Comparison of ENCODE assay signal across 17 mouse cellular contexts in the genomic region with DNA sequence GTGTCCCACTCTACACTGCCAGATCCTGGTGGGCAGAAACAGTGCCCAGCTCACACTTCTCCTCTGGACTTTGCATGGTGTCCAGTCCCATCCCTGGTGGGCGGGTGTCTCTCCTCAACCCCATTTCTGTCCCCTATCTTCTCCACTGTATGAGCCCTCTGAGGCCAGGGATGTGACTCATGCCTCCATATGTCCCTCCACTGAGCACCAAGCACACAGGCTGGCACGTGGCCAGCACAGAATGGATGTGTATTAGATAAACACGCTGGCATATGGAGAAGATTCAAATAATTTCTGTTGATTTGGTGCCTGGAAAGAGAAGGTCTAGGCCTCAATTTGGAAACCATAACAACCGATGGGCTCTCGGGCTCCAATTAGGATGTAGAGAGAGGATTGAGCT.
DNase-seq lines count a peak whose midpoint lies in the region; ATAC-seq lines count a peak whose summit lies in the region.
"Had no signal": no experiment of that assay in that cellular context is flagged by ENCODE, and none has a peak within 500 bp of the region (broad histone marks: within the 10 kb centered on the region; RNA-seq: fewer than 3 reads in every experiment).

No protein-coding gene starts in this region.

- no peak overlapping the region for H3K4me2 ChIP-seq in forebrain, embryonic 13.5 days
- H3K4me2 ChIP-seq in forebrain, embryonic 11.5 days (ENCODE audit: low read depth, low read length, severe bottlenecking), result no peak overlapping the region
- H3K4me2 ChIP-seq in neural tube, embryonic 15.5 days, result no peak overlapping the region
- H3K4me2 ChIP-seq: liver, embryonic 12.5 days; midbrain, embryonic 11.5 days had no signal

- H3K4me1 ChIP-seq in forebrain, embryonic 13.5 days, result peaks cover 48% of the 10 kb centered on the region
- peaks cover 17% of the 10 kb centered on the region for H3K4me1 ChIP-seq in forebrain, embryonic 11.5 days (replicated peaks; ENCODE audit: control insufficient read depth, insufficient read depth, low read length)
- H3K4me1 ChIP-seq in neural tube, embryonic 15.5 days, result peaks cover 5% of the 10 kb centered on the region
- H3K4me1 ChIP-seq: liver, embryonic 12.5 days had no signal

- no peak for DNase-seq in forebrain, embryonic 11.5 days (ENCODE audit: low spot score)
- no peak for DNase-seq in neural tube, embryonic 10.5 days (ENCODE audit: extremely low spot score, low spot score)
- peak; percentile 92 for DNase-seq in cerebellum, adult 9-11 months
- DNase-seq in left cerebral cortex, postnatal 25 days (ENCODE audit: low spot score in 2 of 2), result peak; percentile 67
- no peak for DNase-seq in ovary, postnatal 10 days (ENCODE audit: low spot score)
- no peak for DNase-seq in adrenal gland, adult (ENCODE audit: inconsistent age in 2 of 2, low spot score in 1 of 2)
- DNase-seq: adrenal gland, adult 8-10 months; gastrocnemius, adult 2 months; heart, adult 18-20 months; kidney, adult 9 months; lung, postnatal 14 days; retina, postnatal 1 day had no signal

- H3K9me3 ChIP-seq in forebrain, embryonic 13.5 days (replicated peaks), result no peaks in the 10 kb centered on the region; the same call in 1 of the 2 replicates
- peaks cover 3% of the 10 kb centered on the region; the same call in 1 of the 2 replicates for H3K9me3 ChIP-seq in forebrain, embryonic 11.5 days (ENCODE audit: control insufficient read depth, low read length)
- no peaks in the 10 kb centered on the region for H3K9me3 ChIP-seq in neural tube, embryonic 15.5 days (replicated peaks)

- H3K27ac ChIP-seq in forebrain, embryonic 13.5 days, result peak overlapping the region; percentile 15; the same call in 1 of the 2 replicates
- no peak overlapping the region for H3K27ac ChIP-seq in forebrain, embryonic 11.5 days (ENCODE audit: low read depth, low read length)
- no peak overlapping the region for H3K27ac ChIP-seq in neural tube, embryonic 15.5 days (replicated peaks)
- H3K27ac ChIP-seq: forebrain, embryonic 10.5 days; gastrocnemius, adult 2 months; liver, embryonic 12.5 days had no signal

- H3K36me3 ChIP-seq in forebrain, embryonic 13.5 days (ENCODE audit: poor library complexity, severe bottlenecking), result peaks cover 21% of the 10 kb centered on the region
- no peaks in the 10 kb centered on the region for H3K36me3 ChIP-seq in forebrain, embryonic 11.5 days (ENCODE audit: control insufficient read depth, insufficient read depth, low read length)
- 0 out of 2 replicates have a peak, but pooled peaks cover 3% of the 10 kb centered on the region for H3K36me3 ChIP-seq in neural tube, embryonic 15.5 days
- H3K36me3 ChIP-seq: liver, embryonic 12.5 days had no signal

- H3K9ac ChIP-seq in forebrain, embryonic 13.5 days, result no peak overlapping the region
- H3K9ac ChIP-seq in forebrain, embryonic 11.5 days (ENCODE audit: low read length), result no peak overlapping the region
- no peak overlapping the region for H3K9ac ChIP-seq in neural tube, embryonic 15.5 days (replicated peaks)
- H3K9ac ChIP-seq: liver, embryonic 12.5 days had no signal

- intact Hi-C loops in left cerebral cortex, postnatal 25 days (cut with DNase I), result loop anchor here (2.0 kb wide), 1 partner anchor 24 kb away; no protein-coding TSS in a partner anchor

- 80% methylated on average over 5 of the region's 5 CpGs for WGBS in forebrain, embryonic 13.5 days
- 89% methylated on average over 5 of the region's 5 CpGs for WGBS in forebrain, embryonic 11.5 days
- WGBS in neural tube, embryonic 15.5 days, result 80% methylated on average over 5 of the region's 5 CpGs

- no peak overlapping the region for H3K4me3 ChIP-seq in forebrain, embryonic 13.5 days
- no peak overlapping the region for H3K4me3 ChIP-seq in forebrain, embryonic 11.5 days (ENCODE audit: low read depth, low read length)
- no peak overlapping the region for H3K4me3 ChIP-seq in neural tube, embryonic 15.5 days (replicated peaks)
- H3K4me3 ChIP-seq: forebrain, embryonic 10.5 days; gastrocnemius, adult 2 months; liver, embryonic 12.5 days had no signal

- no peaks in the 10 kb centered on the region for H3K27me3 ChIP-seq in forebrain, embryonic 13.5 days
- no peaks in the 10 kb centered on the region for H3K27me3 ChIP-seq in forebrain, embryonic 11.5 days (ENCODE audit: control insufficient read depth, insufficient read depth, low read length)
- H3K27me3 ChIP-seq in neural tube, embryonic 15.5 days (replicated peaks), result no peaks in the 10 kb centered on the region
- H3K27me3 ChIP-seq: liver, embryonic 12.5 days had no signal

- ATAC-seq in forebrain, embryonic 13.5 days, result no peak
- ATAC-seq in forebrain, embryonic 11.5 days (replicated peaks; ENCODE audit: low FRiP score), result no peak
- 0 out of 2 replicates have a peak, but pooled peaks have one; percentile 21 for ATAC-seq in neural tube, embryonic 15.5 days (ENCODE audit: low FRiP score)
- ATAC-seq: liver, embryonic 12.5 days had no signal

Comparison
In these comparisons a context has a peak if more than half of its experiments do, and no peak if none do; other contexts are left out.
1. DNase-seq: peak in cerebellum, adult 9-11 months (single experiment) and left cerebral cortex, postnatal 25 days (2 of 2); none in forebrain, embryonic 11.5 days (single experiment), neural tube, embryonic 10.5 days (single experiment), ovary, postnatal 10 days (single experiment) and adrenal gland, adult (0 of 2).